Mouse (Mus musculus): ENCODE results near the gene Cutc.
A peak's percentile ranks its signal among the peaks of the same experiment; 100 is the strongest.

The Cutc gene

GRCm38 (mm10) chr19:43789817-43790216 is 37.0 kb downstream of the Cutc start:
- DNase-seq (ENCODE audit: extremely low read depth, insufficient read length, low spot score), result no peak

DNA sequence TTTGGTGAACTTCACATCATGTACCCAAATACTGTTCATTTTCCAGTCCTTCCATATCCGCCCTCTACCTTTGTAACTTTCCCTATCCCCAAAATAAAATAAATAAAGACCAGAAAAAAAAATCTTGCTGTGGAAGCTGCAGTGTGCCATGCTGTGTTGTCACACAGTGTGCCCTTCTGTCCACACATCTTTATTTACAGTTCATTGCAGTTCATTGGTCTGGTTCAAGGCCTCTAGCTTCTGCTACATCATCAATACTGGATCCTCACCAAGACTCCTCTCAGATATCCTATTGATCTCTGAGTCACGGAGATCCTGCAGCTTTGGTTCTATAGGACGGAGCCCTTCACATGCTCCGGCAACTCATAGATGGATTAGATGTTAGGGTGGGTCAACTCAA is 39.7 kb downstream of the Cutc start:
- no peak for DNase-seq (ENCODE audit: extremely low read depth, insufficient read length, low spot score)

GRCm38 (mm10) chr19:43793951-43794350 is 41.2 kb downstream of the Cutc start:
- DNase-seq (ENCODE audit: extremely low read depth, insufficient read length, low spot score), result no peak

- no peak for DNase-seq (ENCODE audit: extremely low read depth, insufficient read length, low spot score)
Measured at GRCm38 (mm10) chr19:43795511-43795910, 42.7 kb downstream of the Cutc start.

DNA sequence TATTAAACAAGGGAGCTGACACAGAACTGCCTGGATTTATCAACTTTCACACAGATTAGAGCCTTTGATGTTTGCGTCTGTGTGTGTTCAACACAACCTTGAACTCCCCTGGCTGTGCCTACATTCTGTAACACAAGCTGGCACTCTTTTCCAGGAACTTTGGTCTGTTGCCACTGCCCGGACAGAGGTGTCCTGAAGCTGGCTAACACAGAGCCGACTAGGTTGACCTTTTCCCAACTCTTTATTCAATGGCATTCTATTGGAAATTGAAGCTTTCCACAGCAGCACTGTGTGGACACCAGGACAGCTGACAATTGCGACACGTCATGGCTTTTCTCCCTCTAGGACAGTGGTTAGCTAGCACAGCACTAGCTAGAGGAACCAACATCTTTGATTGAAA is 44.4 kb downstream of the Cutc start:
- DNase-seq (ENCODE audit: extremely low read depth, insufficient read length, low spot score), result no peak

DNA sequence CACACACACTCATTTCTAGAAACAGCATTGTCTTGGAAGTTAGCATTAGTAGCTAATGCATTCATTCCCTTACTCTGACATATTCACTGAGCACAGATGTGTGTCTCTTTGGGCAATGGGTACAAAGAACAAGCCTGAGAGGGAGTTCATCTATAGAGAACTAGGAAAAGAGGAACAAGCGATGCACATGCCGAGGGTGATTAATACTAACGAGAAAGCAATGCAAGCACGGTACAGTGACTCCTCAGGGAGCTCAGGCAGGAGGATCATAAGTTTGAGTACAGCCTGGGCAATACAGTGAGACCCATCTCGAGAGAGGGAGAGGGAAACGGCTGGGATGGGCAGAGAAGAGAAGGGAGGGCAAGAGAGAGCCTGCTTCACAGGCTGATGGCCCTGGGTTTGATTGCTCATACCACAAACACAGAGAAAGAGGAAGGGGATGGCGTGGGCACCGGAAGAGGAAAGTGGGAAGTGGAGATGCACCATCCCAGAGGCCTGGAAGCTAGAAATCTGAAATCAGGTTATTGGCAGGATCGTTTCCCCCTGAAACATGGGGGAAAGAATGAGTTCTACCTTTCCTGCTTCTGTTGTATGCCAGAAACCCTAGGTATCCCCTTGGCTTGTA is 48.7 kb downstream of the Cutc start:
- no peak for DNase-seq (ENCODE audit: extremely low read depth, insufficient read length, low spot score)

GRCm38 (mm10) chr19:43803866-43804265 is 51.1 kb downstream of the Cutc start:
- no peak for DNase-seq (ENCODE audit: extremely low read depth, insufficient read length, low spot score)

- no peak for DNase-seq (ENCODE audit: extremely low read depth, insufficient read length, low spot score)
Measured at GRCm38 (mm10) chr19:43809331-43809730, 56.5 kb downstream of the Cutc start.

DNA sequence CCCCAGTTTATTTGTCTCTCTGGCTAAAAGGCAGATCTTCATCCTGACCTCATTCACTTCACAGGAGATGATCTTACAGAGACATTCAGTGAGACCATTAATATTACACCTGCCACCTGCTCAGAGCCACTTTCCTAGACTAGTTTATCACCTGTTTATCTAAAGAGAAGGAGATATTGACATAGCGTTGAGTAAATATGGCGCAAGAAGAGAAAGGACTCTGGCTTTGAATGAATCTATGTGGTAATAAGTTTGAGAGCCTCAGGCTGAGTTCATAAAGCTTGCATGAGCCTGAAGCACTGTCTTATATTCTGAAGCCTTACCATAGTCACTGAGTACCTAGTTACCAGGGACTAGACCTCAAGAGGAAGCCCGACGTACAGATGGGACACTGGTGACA is 58.6 kb downstream of the Cutc start:
- DNase-seq (ENCODE audit: extremely low read depth, insufficient read length, low spot score), result no peak

DNA sequence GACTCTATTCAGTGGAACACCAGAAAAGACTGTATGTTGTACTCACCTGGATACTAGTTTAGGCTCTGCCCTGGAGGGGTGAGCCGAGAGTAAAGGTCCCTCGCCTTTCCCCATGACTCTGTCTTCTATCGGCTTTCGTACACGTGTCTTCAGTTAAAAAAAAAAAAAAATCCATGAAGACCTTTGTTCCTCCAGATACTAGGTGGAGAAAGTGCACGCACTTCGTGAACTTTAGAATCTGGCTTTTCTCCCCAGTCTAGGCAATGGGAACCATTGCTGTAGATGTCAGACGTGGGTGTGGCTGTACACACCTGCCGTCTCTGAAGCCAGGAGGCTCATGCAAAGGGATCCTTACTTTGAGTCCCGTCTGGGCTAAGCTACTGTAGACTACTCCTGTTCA is 60.5 kb downstream of the Cutc start:
- DNase-seq (ENCODE audit: extremely low read depth, insufficient read length, low spot score), result no peak

- DNase-seq (ENCODE audit: extremely low read depth, insufficient read length, low spot score), result peak; percentile 32
Measured at GRCm38 (mm10) chr19:43815661-43816414, 63.0 kb downstream of the Cutc start.
